Mouse (Mus musculus) left cerebral cortex, adult 9 months (tissue): Measurements from ENCODE around the gene Klhl9.

ENCODE experiments used
- DNase-seq, 2 experiments: peaks; one replicate each; pipeline ENCODE4 v3.0.0; 2022; ENCODE audit warnings: low spot score in 2 of 2

Gene Klhl9

DNA sequence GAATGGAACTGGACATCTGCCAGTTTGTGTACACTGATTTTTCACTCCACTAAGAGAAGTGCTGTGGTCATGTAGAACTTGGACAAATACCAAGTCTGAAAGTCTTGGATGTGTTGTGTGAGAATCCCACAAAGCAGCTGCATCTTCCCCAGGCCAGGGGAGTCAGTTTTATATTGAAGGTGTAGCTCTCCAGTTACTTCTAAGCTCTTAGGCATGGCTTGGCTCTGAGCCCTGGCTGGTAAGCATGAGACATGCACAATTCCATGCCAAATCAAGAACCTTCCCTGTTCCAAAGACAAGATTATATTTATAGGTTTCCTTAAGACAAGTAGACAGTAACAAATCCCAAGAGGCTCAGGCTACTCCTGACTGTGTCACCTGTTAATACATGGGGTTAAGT is 7.2 kb downstream of the Klhl9 start:
- no peak for DNase-seq

DNA sequence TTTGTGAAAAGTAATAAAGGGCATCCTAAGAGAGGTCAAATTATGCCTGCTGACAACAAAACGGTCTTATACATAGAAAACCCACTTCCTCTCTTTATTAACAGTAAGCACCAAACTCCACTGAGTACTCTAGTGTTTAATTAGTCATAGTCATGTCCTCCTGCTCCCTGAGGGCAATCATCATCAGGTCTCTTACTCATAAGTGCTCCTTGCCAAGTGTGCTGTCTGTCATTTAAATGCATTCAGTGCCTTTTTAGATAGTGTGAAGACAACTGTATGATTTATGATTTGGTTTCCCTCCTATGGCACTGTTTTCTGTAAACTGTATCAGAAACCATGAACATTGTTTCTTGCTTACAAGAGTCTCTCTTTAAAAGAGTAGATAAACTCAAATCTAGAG is 8.0 kb downstream of the Klhl9 start:
- no peak for DNase-seq

GRCm38 (mm10) chr4:88707128-88707826 is 15.0 kb downstream of the Klhl9 start:
- DNase-seq = no peak

DNA sequence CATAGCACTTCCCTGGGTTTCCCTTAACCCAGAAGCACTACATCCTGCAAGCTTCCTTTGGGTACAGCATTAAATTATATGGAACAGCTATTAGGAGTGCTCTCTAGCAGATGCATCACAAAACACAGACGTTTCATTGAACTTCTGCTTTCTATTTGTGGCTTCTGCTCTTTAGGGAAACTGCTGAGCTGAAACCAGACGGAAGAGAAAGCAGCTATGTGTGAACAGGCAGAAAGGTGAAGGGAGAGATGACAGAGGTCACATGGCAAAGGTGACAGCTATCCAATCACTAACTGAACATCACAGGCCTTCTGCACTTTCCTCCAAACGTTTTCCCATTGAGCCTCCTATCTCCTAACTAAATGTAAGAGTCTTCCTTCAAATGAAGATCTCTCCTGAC is 16.3 kb downstream of the Klhl9 start:
- DNase-seq = no peak

GRCm38 (mm10) chr4:88699301-88699700 is 23.0 kb downstream of the Klhl9 start:
- DNase-seq = no peak

DNA sequence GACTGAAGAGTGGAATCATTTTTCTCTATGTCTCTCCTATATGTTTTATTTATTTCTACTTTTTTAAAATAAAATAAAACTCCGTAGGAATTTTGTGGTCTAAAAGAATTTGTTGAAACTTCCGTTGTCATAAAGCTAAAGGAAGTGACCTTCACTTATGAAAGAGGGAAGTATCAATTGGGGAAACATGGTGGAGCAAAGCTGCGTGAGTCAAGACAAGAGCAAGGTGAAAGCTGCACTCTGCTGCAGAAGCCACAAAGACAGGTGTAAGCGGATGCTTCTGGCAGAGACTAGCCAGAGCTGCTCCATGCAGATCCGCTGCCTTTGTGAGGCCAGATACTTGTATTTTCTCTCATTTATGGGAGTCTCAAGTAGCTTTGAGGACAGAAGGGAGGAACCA is 23.5 kb downstream of the Klhl9 start:
- DNase-seq = no peak

GRCm38 (mm10) chr4:88697753-88698152 is 24.5 kb downstream of the Klhl9 start:
- no peak for DNase-seq

DNA sequence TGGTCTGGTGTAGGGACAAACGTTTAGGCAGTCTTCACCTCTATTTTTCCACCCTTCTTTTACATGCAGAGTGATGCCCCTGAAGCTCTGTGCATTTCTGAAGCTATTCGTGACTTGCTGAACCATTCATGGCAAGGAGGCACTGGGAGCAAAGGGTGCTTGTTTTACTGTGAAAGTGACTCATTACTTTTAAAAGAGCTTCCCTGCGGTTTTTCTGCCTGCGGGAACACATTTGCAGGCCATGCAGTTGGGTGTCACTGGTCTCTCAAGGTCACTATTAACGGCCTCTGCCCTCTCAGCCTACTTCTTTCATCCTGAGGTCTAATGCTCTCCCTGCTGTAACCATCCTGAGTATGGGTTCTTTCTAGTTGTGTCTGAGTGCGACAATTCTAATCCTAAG is 25.2 kb downstream of the Klhl9 start:
- DNase-seq = no peak

DNA sequence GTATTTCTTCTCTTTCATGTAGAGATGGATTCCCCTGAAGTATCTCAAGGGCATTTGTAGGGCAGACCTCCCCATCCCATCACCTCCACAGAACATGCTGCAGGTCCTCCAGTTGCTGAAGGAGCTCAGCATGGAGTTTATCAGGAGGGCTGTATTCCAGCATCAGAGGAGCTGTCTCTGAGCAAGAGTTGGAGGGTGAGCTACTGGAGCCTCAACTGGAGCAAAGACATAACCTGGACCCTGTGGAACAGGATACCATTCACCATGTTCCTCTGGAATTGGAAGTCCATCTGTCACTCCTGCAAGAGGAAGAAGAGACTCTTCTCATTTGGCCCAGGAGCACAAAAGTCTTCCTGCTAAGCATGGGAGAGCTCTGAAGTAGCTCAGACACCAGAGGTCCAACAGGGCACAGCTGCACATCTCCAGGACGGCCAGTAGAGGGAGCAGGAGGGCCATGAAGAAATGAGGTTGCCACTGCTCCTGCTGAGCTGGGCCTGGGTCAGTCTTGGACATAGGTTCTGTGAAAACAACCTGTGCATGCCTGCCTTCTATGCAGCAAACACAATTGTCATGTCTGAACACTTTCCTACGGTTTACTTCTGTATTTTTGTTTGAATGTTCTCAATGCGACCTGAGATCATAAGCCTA is 25.9 kb downstream of the Klhl9 start:
- DNase-seq = peak in 1 of 2 experiments; percentile 75

DNA sequence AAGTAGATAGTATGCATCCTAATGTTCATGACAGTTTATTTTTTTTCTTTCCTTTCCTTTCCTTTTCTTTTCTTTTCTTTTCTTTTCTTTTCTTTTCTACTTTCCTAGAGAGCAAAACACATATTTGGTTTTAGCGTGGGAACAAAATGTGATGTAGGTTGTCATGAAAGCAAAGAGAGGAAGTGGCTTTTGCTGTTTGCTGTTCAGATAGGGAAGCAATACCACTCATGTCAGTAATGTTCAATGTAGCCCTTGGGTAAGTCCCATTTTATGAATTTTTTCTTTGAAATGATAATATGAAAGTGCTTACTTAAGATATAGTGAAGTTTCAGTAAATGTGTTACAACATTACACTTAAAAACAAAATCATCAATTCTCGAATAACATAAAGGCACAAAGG is 28.9 kb downstream of the Klhl9 start:
- no peak for DNase-seq

DNA sequence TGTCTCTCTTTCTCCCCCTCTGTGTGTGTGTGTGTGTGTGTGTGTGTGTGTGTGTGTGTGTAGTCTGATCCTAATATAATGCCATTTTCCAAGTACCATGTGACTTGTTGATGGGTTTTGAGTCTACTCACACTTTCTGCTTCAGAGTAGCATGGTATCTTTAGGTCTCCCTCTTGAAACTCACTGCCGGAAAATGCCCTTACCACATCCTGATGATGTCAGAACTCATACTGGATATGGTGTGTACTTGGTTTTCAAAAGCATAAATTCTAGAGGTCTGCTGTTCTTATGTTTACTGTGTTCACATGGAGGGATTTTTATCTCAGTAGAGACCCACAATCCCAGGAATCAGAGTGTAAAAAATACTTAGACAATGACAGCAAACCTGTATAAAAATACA is 29.7 kb downstream of the Klhl9 start:
- DNase-seq = no peak

- DNase-seq = no peak
These were observed 31.0 kb downstream of the Klhl9 start, which contains the start of gene Ifnab for GRCm38 (mm10) chr4:88691259-88691658. TSS of gene Ifnab (minus strand) at chr4:88691359.

- no peak for DNase-seq
These were observed 38.5 kb downstream of the Klhl9 start, which contains the start of gene Ifna2 for GRCm38 (mm10) chr4:88683812-88684211. TSS of gene Ifna2 (minus strand) at chr4:88683912.

DNA sequence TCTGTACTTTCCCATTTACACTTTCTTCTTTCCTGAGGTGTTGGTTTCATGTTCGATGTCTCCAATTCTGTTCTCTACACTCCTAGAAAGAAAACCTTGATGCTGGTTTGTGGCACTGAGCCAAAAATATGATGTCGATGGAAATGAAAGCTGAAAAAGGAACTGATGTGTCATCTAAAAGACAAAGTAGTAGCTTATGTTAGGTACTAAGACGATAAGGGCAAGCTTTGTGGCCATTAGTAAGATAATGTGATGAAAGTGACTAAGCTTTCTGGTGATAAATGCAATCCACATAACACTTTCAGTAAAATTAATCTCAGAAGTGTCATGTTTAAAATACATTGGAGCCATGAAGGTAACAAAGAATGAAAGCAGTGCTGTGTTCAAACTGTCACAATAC is 40.9 kb downstream of the Klhl9 start:
- DNase-seq = no peak

GRCm38 (mm10) chr4:88680362-88680761 is 41.9 kb downstream of the Klhl9 start:
- peak in 1 of 2 experiments; percentile 11 for DNase-seq

- DNase-seq = no peak
These were observed 45.4 kb downstream of the Klhl9 start, which contains the start of gene Ifna16 for GRCm38 (mm10) chr4:88676824-88677223. TSS of gene Ifna16 (minus strand) at chr4:88676924.
